Mouse (Mus musculus): ENCODE measurements at regions not wholly inside any gene's neighbourhood (a gene's known extent, or its start where the extent isn't known, plus 50 kb on each side); places are given as distances from the start of the nearest gene placed in this dataset.

DNA sequence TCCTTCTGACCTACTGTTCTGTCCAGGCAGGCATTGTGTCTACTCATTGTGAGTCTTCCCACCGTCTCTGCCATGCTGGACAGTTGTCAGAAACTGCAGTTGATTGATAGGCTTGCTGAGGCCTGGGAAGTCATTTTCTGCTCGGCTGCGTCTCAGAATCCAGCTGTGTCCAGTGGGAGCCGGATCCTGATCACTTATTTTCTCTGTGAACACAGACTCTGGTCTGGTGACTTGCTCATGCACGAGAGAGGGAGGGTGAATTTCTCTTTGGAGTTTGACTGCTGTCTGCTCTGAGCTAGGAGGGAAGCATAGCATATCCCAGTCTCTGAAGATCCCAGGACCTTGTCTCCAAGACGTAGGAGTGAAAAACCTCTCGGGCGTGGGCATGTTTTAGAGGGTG, 199.5 kb upstream of the Eif4g2 start:
- TF ChIP-seq USF1 (IDR thresholded peaks at IDR 0.05; ENCODE audit: low read depth) (no peak), MYOG (IDR thresholded peaks at IDR 0.05; ENCODE audit: control insufficient read depth in 1 of 3, insufficient read depth in 1 of 3, insufficient read length in 2 of 3, low read depth in 2 of 3) (no peak), E2F4 (IDR thresholded peaks at IDR 0.05; ENCODE audit: insufficient read depth) (no peak), POLR2AphosphoS2 (IDR thresholded peaks at IDR 0.05; ENCODE audit: insufficient read length, low read depth) (no peak), MAX (IDR thresholded peaks at IDR 0.05; ENCODE audit: low read depth) (no peak), TCF12 (IDR thresholded peaks at IDR 0.05; ENCODE audit: insufficient read depth, poor library complexity, severe bottlenecking) (no peak), POLR2A (IDR thresholded peaks at IDR 0.05; ENCODE audit: insufficient read length, low read depth) (no peak), MYOD1 (IDR thresholded peaks at IDR 0.05; ENCODE audit: control insufficient read depth in 1 of 3, insufficient read length in 2 of 3, low read depth in 2 of 3) (no peak), SRF (IDR thresholded peaks at IDR 0.05; ENCODE audit: control insufficient read depth, insufficient read length, low read depth) (no peak), TCF3 (IDR thresholded peaks at IDR 0.05; ENCODE audit: insufficient read length, low read depth) (no peak), CEBPB (IDR thresholded peaks at IDR 0.05; ENCODE audit: insufficient read depth, poor library complexity, severe bottlenecking) (no peak)

Measured in myocyte (in vitro differentiated cells).